Mouse (Mus musculus) liver, embryonic 14.5 days (tissue): ENCODE data around the gene Ccdc92b.

Source experiments
- CTCF ChIP-seq: IDR thresholded peaks from 2 replicates; pipeline ENCODE4 v1.5.1; 2016; ENCODE audit warnings: antibody characterized with exemption, low read depth, control low read depth
- EP300 ChIP-seq: IDR thresholded peaks from 2 replicates; pipeline ENCODE4 v1.6.1; 2016; ENCODE audit warnings: antibody characterized with exemption, low read depth

DNA sequence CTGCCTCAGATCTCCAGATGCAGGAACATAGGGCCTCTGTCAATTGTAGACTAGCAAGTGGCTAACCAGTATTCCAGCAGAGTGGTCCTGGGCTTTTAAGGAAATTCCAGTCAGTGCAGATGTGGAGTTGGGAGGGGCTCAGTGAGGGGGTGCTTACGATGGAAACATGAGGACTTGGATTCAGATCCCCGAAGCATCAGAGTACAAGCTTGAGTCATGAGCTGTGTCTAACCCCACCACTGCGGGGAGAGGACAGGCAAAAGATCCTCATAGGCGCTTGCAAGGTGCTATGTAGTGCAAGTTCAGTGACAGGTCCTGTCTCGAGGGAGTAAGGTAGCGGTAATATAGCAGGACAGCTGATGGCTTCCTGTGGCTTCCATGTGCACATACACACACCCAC lies 42.8 kb downstream of the Ccdc92b start:
- no peak for TF ChIP-seq CTCF
- no peak for TF ChIP-seq EP300
